Mouse (Mus musculus): ENCODE measurements at regions not wholly inside any gene's neighbourhood (a gene's known extent, or its start where the extent isn't known, plus 50 kb on each side); places are given as distances from the start of the nearest gene placed in this dataset.

DNA sequence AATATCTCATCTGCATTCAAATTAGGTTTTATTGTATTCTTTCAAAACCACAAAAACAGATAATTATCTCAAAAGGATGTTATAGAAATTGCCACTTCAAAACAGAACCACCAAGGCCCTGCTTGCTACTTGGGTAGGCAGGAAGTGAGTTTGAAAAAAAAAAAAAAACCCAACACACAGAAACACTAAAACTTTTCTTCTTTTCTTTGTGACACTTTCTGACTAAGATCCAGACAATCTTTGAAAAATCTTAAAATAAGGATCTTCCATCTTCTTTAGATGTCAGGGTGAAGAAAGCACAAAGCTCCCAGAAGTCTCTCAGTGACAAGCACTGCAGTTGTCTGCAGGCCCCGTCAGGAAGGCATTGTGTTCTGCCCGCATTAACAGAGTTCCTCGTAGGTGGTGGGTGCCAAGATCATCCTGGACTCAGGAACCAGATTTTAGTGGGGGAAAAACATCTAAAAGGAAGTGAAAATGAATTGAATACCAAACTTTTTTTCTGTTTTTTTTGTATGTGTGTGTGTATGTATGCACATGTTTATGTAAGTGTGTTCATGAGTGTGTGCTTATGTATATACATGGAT, 154.0 kb downstream of the Dusp6 start:
- DNase-seq (ENCODE audit: low spot score) = peak; percentile 28

GRCm38 (mm10) chr10:99417591-99417990, 154.6 kb downstream of the Dusp6 start:
- peak; percentile 24 for DNase-seq (ENCODE audit: low spot score)

GRCm38 (mm10) chr10:99418497-99418896, 155.5 kb downstream of the Dusp6 start:
- no peak for DNase-seq (ENCODE audit: low spot score)

DNA sequence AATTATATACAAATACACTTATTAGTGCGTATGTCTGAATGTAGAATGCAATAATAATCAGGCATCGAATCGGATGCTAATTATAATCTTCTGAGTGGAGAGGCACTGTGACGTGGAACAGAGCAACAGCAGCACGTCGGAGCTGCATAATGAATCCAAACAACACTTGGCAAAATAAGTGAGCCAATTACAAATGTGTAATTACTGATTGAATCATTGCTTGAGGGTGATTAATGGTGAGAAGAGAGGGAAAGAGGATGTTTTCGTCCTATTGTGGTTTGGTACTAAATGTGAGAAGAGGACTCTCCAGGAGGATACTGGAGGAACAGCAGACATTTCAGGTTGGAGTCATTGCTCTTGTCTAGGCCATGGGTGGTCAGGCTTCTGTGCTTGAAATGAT, 156.5 kb downstream of the Dusp6 start:
- DNase-seq (ENCODE audit: low spot score) = no peak

DNA sequence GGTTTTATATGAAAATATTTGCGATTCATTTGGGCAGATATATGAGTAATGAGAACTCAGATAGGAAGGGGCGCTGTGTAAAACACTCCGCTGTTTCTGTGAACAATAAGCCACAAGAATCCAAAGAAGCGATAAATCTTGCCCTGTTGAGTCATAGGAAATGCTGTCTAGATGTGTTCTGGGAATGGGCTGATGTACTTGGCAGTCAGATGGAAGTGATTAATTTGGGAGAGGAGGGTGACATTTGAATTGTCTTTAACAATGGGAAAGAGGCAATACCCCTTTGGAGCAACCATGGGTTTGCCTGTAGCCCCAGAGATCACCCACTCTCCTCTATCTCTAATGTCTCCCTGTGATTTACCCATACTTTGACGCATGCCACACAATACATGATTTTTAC, 160.4 kb downstream of the Dusp6 start:
- no peak for DNase-seq (ENCODE audit: low spot score)

DNA sequence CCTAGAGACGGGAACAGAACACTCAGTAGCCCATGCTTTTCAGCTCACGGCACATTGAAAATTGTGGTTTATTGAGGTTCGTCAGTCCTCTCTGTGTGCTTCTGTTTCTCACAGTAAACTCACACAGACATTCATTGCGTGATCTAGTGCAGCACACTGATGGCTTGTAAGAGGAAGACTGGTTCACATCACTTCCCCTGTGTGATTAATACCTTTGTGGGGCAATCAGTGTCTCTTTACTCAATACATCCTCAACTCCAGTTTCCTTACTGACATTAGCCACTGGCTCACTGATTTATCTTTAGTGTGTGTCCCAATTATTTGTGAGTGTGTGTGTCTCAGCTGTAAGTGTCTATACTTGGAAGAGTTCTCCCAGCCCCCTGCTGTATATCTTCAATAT, 162.2 kb downstream of the Dusp6 start:
- DNase-seq (ENCODE audit: low spot score) = no peak

DNA sequence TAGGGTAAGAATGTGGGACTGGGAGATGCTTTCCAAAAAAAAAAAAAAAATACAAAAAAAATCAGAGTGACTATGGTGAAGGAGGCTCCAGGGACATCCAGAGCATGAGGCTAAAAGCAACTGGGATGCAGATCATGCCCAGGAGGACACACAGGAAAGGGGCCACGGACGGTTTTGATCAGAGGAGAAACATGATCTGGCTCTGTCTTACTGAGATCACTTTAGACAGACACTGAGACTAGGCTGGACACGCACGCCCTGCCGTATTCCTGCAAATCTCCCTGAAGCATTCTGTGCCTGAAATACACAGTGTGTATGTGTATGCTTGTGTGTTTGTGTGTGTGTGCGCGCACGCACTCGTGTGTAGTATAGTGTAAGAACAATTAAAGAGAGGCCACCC, 167.1 kb downstream of the Dusp6 start:
- peak; percentile 63 for DNase-seq (ENCODE audit: low spot score)

- no peak for DNase-seq (ENCODE audit: low spot score)
These were observed 167.9 kb downstream of the Dusp6 start for GRCm38 (mm10) chr10:99430669-99431561.

GRCm38 (mm10) chr10:99437060-99437459, 174.0 kb downstream of the Dusp6 start:
- no peak for DNase-seq (ENCODE audit: low spot score)

DNA sequence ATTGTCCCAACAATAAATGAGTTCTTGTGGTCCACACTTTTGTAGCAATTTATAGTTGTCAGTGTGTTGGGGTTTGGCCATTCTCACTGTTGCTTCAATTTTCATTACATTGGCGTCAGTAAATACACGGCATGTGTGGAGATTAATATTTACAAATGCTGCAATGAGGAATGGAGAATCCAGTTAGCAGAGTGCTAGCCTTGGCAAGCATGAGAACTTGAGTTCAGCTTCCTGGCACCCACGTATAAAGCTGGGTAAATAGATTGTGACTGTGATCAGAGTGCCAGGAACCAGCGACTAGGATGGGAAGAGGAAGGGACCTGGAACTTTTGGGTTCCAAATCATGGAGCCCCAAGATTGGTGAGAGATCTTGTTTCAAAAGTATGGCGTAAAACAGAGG, 177.1 kb downstream of the Dusp6 start:
- DNase-seq (ENCODE audit: low spot score) = no peak

DNA sequence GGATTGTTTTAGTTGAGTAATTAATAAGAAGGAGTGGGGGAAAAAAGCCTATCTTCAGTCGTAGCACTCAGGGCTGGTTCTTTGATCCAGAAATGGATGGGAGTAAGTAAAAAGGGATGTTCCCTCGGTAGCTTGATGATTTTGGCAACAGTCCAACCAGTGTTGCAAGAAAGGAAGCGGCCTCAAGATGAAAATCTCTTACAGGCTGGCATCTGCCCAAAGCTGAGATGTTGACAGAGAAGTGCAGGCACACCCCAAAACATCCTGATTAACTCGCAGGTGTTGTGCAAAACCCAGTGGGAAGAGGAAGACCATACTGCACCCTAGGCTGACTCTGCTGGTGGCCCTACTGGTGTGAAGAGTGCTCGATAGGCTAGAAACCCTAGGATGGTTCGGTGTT, 178.0 kb downstream of the Dusp6 start:
- no peak for DNase-seq (ENCODE audit: low spot score)

DNA sequence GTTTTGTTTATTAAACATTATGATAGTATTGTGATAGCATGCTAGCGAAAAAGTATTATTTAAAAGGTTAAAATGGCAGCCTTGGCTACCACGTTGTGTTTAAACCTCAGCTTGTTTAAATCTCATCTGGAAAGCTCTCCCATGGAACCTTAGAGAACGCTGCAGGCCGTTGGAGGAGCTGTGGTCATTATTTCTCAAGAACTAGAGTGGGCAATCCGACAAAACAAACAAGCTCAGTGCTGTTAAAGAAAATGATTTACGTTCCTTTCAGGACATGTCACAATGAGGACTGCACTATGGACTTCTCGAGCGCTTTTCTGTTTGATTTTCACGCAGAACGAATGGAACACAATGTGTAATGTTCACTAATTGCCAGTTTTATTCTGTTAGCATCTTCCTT, 178.9 kb downstream of the Dusp6 start:
- DNase-seq (ENCODE audit: low spot score) = no peak

DNA sequence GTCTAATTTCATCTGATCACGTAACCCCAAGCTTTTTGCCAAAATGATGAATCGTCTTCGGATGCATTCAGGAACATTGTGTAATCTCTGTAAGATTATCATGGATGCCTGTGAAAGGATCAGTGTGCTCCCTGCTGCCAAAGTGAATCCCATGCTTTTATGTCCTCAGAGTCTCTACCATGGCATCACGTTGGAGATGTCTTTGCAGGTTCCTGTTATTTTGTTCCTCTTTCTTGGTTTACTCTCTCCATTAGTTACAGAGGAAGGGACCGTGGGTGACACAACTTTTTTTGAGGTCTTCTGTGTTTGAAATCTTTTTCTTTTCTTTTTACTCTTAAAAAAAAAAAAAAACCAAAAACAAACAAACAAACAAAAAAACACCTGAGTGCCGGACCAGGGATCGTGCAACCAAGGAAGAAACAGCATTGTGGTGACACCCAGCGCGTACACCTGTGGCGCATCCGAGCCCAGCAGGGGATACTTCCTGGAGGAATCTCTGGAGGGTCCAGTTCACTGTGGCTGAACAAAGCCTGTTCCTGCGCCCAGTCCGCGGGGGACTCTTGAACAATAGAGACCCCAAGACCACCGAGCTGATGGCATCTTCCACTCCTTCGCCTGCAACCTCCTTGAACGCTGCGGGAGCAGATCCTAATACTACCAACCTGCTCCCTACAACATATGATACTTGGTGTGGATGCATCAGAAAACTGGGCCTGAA, 180.6 kb downstream of the Dusp6 start:
- no peak for DNase-seq (ENCODE audit: low spot score)

GRCm38 (mm10) chr10:99450714-99451625, 187.9 kb downstream of the Dusp6 start:
- DNase-seq (ENCODE audit: low spot score) = peak; percentile 67

DNA sequence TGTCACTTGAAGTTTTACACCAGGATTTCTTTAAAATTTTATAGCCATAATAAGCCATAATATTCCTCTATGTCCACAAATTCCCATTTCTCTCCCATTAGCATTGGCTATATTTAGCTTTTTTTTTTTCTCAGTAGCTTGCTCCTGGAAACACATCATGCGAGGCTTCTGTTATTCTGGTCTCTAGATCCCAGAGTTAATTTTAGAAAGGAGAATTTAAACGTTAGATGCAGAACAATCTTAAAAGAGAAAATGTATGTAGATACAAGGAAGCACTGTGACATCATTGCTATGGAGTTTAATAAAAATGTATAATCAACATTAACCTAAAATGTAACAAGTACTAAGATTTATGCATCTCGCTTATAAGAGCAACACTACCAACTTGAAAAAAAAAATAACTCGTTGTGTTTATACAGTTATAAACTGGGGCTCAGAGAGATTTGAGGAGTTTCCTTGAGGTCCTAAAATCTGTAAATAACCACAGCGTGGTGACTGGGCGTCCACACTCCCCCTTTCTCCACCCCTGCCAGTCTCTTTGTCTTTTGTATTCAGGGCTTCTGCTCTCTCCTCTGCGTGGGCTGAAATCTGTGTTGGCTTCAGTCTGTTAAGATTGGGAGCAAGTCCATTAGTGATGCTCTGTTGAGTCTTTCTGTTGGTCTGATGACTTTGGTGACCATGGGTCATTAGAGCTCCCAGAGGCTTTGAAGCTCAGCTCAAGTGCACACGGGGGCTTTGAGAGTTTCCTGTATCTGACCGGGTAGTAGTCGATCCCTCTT, 188.8 kb downstream of the Dusp6 start:
- peak; percentile 64 for DNase-seq (ENCODE audit: low spot score)

DNA sequence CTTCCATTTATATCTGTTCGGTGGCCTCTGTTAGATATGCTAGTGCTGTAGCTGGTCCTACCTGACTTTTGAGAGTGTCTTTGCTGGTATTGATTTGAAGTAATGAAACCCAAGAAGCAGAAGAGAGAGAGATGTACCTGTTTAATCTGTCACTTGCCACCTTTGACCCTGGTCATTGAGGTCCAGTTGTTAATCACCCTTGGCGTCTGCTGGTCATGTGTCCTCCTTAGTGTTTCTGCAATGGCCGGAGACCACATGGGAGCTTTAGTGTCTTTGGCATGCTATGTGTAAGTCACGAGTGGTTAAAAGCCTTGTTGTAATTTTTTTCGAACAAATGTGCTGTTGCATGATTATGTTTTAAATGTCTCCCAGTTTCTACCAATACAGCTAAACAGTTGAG, 193.1 kb downstream of the Dusp6 start:
- no peak for DNase-seq (ENCODE audit: low spot score)

GRCm38 (mm10) chr10:99458047-99458446, 195.0 kb downstream of the Dusp6 start:
- peak; percentile 14 for DNase-seq (ENCODE audit: low spot score)

GRCm38 (mm10) chr10:99459171-99459660, 196.2 kb downstream of the Dusp6 start:
- peak; percentile 11 for DNase-seq (ENCODE audit: low spot score)

DNA sequence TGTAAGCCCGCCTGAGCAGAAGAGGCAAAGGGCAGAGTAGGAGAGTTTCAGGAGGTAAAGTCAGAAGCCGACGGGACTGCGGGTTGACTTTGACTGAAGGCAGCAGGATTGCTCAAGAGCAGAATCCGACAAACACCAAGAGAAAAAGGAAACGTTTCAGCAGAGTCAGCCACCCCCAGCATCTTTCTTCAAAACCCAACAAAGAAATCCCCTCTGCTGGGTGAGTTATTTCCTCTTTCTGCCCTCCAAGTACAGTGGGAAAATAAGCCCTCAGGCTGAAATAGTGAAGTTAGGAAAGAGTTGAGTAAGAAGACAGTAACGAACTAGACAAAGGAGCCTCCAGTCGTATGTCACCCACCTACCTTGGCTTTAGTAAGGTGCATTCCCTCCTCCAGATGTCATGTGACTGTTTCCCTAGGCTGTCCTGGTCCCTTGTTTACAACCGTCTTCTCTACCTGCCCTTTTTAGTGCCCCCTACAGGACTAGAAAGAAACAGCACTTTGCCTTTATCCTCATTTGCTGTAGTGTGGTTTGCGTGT, 196.9 kb downstream of the Dusp6 start:
- DNase-seq (ENCODE audit: low spot score) = peak; percentile 63

GRCm38 (mm10) chr10:99460847-99461445, 197.9 kb downstream of the Dusp6 start:
- DNase-seq (ENCODE audit: low spot score) = peak; percentile 92

Data from embryo, embryonic 10 days (tissue).